Mouse (Mus musculus) small intestine, adult 10 weeks (tissue): ENCODE measurements around the gene Prim2. TPM values are rescaled to one million over a fixed set of nuclear protein-coding genes. Genes with fewer than 3 reads are reported as not detected.

Experiments used
- polyA plus RNA-seq: library from polyadenylated mRNA; stranded (reverse); fragments of 350-450 nt; fragmentation: Illumina TruSeq; extraction: RNeasy Lipid Tissue Mini Kit (QIAGEN cat#74804); gene quantifications from one replicate; pipeline ENCODE4 v1.2.3, GENCODE M21; 2014; ENCODE audit warnings: low replicate concordance

Gene Prim2
- polyA plus RNA-seq: 6.6 TPM

GRCm38 (mm10) chr1:33669708-33670141 lies at the start of gene Prim2:
Gene Prim2 (minus strand): TSS chr1:33669795.

Other genes starting within 250 kb of the Prim2 start
- gene Rab23, start 50.1 kb upstream of the Prim2 start, polyA plus RNA-seq: 4.4 TPM
- 4.5 TPM for gene Bag2, start 88.0 kb upstream of the Prim2 start, polyA plus RNA-seq
- 25.6 TPM for gene Zfp451, start 144.8 kb upstream of the Prim2 start, polyA plus RNA-seq
- gene Bend6, start 238.0 kb upstream of the Prim2 start, polyA plus RNA-seq: 1.2 TPM
- gene Dst, start 238.4 kb upstream of the Prim2 start, polyA plus RNA-seq: 25.6 TPM